22 mouse cellular contexts compared by ENCODE assay signal in the genomic region with DNA sequence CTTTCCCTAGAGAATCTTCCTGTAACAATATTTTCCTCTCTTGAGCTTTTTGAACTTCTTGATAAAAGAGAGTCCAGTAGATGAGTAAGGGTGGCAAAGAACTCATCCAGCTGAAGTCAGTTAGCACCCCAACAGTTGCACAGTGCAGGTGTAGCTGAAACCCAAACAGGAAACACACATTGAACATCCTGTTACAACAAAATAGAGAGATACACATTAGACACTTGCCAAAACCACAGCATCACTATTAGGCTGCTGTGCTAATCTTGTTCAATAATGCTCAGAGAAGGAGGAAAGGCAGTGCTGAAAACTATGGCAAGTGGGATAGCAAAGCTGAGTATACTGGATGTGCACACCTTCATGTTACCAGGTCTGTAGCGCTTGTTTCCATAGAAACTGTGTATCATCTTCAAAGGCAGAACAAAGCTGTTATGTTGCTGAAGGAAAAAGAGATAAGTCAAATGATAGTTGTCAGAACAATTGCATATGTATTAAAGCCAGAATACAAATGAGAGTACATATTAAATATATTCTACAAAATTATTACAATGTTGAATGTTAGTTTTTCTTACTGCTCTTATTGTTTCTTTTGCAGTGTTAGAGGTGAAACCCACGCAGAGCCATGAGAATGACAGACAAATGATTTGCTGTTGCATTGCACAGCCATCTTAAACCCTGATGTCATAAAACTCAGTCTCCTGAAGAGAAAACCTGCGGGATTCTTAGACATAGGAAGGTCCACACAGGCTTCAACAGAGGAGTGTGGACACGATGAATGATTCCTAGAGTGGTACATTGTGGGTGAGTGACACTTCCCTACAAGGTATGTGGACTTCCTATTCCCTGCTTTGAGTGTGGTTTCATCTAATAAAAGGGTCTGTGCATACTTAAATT. TPM values are rescaled to one million over a fixed set of nuclear protein-coding genes. Genes with fewer than 3 reads are reported as not detected.
DNase-seq lines count a peak whose midpoint lies in the region; ATAC-seq lines count a peak whose summit lies in the region.
"Had no signal": no experiment of that assay in that cellular context is flagged by ENCODE, and none has a peak within 500 bp of the region (broad histone marks: within the 10 kb centered on the region; RNA-seq: fewer than 3 reads in every experiment).

No protein-coding gene starts in this region.

- H3K4me1 ChIP-seq in midbrain, embryonic 11.5 days (ENCODE audit: control insufficient read depth, insufficient read depth, low read length): no peaks in the 10 kb centered on the region
- H3K4me1 ChIP-seq in midbrain, embryonic 13.5 days (replicated peaks): no peaks in the 10 kb centered on the region
- no peaks in the 10 kb centered on the region for H3K4me1 ChIP-seq in midbrain, embryonic 16.5 days (ENCODE audit: control insufficient read depth, insufficient read depth, low read length)
- no peaks in the 10 kb centered on the region for H3K4me1 ChIP-seq in neural tube, embryonic 15.5 days
- H3K4me1 ChIP-seq: heart, embryonic 15.5 days; neural tube, embryonic 12.5 days had no signal

- H3K4me3 ChIP-seq in midbrain, embryonic 11.5 days (ENCODE audit: low read depth, low read length): no peak overlapping the region
- H3K4me3 ChIP-seq in midbrain, embryonic 13.5 days (replicated peaks): no peak overlapping the region
- no peak overlapping the region for H3K4me3 ChIP-seq in midbrain, embryonic 16.5 days (ENCODE audit: low read depth, low read length)
- no peak overlapping the region for H3K4me3 ChIP-seq in neural tube, embryonic 15.5 days (replicated peaks)
- H3K4me3 ChIP-seq: heart, embryonic 15.5 days; neural tube, embryonic 12.5 days had no signal

- H3K27me3 ChIP-seq in midbrain, embryonic 11.5 days (ENCODE audit: control insufficient read depth, insufficient read depth, low read length): no peaks in the 10 kb centered on the region
- no peaks in the 10 kb centered on the region for H3K27me3 ChIP-seq in midbrain, embryonic 13.5 days
- no peaks in the 10 kb centered on the region for H3K27me3 ChIP-seq in midbrain, embryonic 16.5 days (ENCODE audit: control insufficient read depth, insufficient read depth, low read depth, low read length)
- H3K27me3 ChIP-seq in neural tube, embryonic 15.5 days (replicated peaks): no peaks in the 10 kb centered on the region
- H3K27me3 ChIP-seq: heart, embryonic 15.5 days; neural tube, embryonic 12.5 days had no signal

- H3K36me3 ChIP-seq in midbrain, embryonic 11.5 days (ENCODE audit: control insufficient read depth, insufficient read depth, low read length): no peaks in the 10 kb centered on the region
- H3K36me3 ChIP-seq in midbrain, embryonic 13.5 days: no peaks in the 10 kb centered on the region
- H3K36me3 ChIP-seq in midbrain, embryonic 16.5 days (ENCODE audit: control insufficient read depth, insufficient read depth, low read length): no peaks in the 10 kb centered on the region
- no peaks in the 10 kb centered on the region for H3K36me3 ChIP-seq in neural tube, embryonic 15.5 days
- H3K36me3 ChIP-seq: G1E; heart, embryonic 15.5 days; neural tube, embryonic 12.5 days had no signal

- H3K27ac ChIP-seq in midbrain, embryonic 11.5 days (ENCODE audit: low read depth, low read length): no peak overlapping the region
- no peak overlapping the region for H3K27ac ChIP-seq in midbrain, embryonic 13.5 days
- peak overlapping the region; percentile 48 for H3K27ac ChIP-seq in midbrain, embryonic 16.5 days (ENCODE audit: low read length)
- no peak overlapping the region for H3K27ac ChIP-seq in neural tube, embryonic 15.5 days (replicated peaks)
- H3K27ac ChIP-seq: heart, embryonic 15.5 days; kidney, postnatal 0 days; neural tube, embryonic 12.5 days had no signal

- DNase-seq in midbrain, embryonic 11.5 days (ENCODE audit: low spot score, missing footprints): peak; percentile 53
- peak; percentile 37 for DNase-seq in T-cell, adult 2 months (ENCODE audit: low spot score)
- peak; percentile 58 for DNase-seq in thymus, postnatal 25 days
- DNase-seq in left cerebral cortex, postnatal 36 days (ENCODE audit: low spot score in 2 of 2): no peak
- DNase-seq in urinary bladder, adult 18-20 months (ENCODE audit: low spot score in 2 of 2): no peak
- DNase-seq: adrenal gland, postnatal 36 days; cerebellum, adult 18-20 months; cerebellum, postnatal 25 days; gastrocnemius, postnatal 10 days; heart, adult 18-20 months; kidney, adult 18-20 months; liver; lung, adult 2 months; right cerebral cortex, adult 18-20 months had no signal

- no peak overlapping the region for H3K9ac ChIP-seq in midbrain, embryonic 11.5 days (ENCODE audit: low read length)
- no peak overlapping the region for H3K9ac ChIP-seq in midbrain, embryonic 13.5 days (replicated peaks)
- no peak overlapping the region for H3K9ac ChIP-seq in midbrain, embryonic 16.5 days (ENCODE audit: low read depth, low read length)
- H3K9ac ChIP-seq in neural tube, embryonic 15.5 days (replicated peaks): no peak overlapping the region
- H3K9ac ChIP-seq: heart, embryonic 15.5 days; neural tube, embryonic 12.5 days had no signal

- no peaks in the 10 kb centered on the region for H3K9me3 ChIP-seq in midbrain, embryonic 11.5 days (ENCODE audit: control insufficient read depth, low read length)
- H3K9me3 ChIP-seq in midbrain, embryonic 13.5 days: no peaks in the 10 kb centered on the region
- no peaks in the 10 kb centered on the region for H3K9me3 ChIP-seq in midbrain, embryonic 16.5 days (replicated peaks; ENCODE audit: control insufficient read depth, low read length, poor library complexity, severe bottlenecking)
- no peaks in the 10 kb centered on the region for H3K9me3 ChIP-seq in neural tube, embryonic 15.5 days (replicated peaks)
- H3K9me3 ChIP-seq: heart, embryonic 15.5 days; neural tube, embryonic 12.5 days had no signal

- intact Hi-C loops in left cerebral cortex, postnatal 36 days (cut with DNase I): no loop called here

- ATAC-seq in midbrain, embryonic 11.5 days (ENCODE audit: low FRiP score): no peak
- ATAC-seq in midbrain, embryonic 13.5 days: no peak
- peak; percentile 84 for ATAC-seq in midbrain, embryonic 16.5 days
- no peak for ATAC-seq in neural tube, embryonic 15.5 days (ENCODE audit: low FRiP score)
- ATAC-seq: hindbrain, embryonic 16.5 days had no signal

- WGBS in midbrain, embryonic 11.5 days: 89% methylated on average over 4 of the region's 4 CpGs
- 85% methylated on average over 4 of the region's 4 CpGs for WGBS in midbrain, embryonic 13.5 days
- 77% methylated on average over 4 of the region's 4 CpGs for WGBS in midbrain, embryonic 16.5 days
- WGBS in neural tube, embryonic 15.5 days: 84% methylated on average over 4 of the region's 4 CpGs

- no peak overlapping the region for H3K4me2 ChIP-seq in midbrain, embryonic 11.5 days
- no peak overlapping the region for H3K4me2 ChIP-seq in midbrain, embryonic 13.5 days (replicated peaks)
- no peak overlapping the region for H3K4me2 ChIP-seq in midbrain, embryonic 16.5 days (ENCODE audit: low read length)
- H3K4me2 ChIP-seq in neural tube, embryonic 15.5 days: no peak overlapping the region
- H3K4me2 ChIP-seq: heart, embryonic 15.5 days; neural tube, embryonic 12.5 days had no signal

RNA-seq across cellular contexts. Expression of a gene that starts 23.9 kb away (rescaled TPM):
- polyA plus RNA-seq in midbrain, embryonic 11.5 days (2014; fragmentation: Nextera tagmentation; extraction: Ambion mirVana): 8.6 and 10.0 TPM in 2 replicates
- 3.1 TPM in 2 replicates for polyA plus RNA-seq in midbrain, embryonic 13.5 days (2015; fragmentation: Nextera tagmentation; extraction: Ambion mirVana)
- polyA plus RNA-seq in midbrain, embryonic 16.5 days (2015; fragmentation: Nextera tagmentation; extraction: Ambion mirVana): 2.2 and 3.4 TPM in 2 replicates
- polyA plus RNA-seq in neural tube, embryonic 15.5 days (2015; fragmentation: Nextera tagmentation; extraction: Ambion mirVana): 2.8 and 10.3 TPM in 2 replicates
- 10 to 100 TPM; 10.4 to 15.1 TPM for total RNA-seq in left cerebral cortex, postnatal 36 days (2021)

Comparison
In these comparisons a context has a peak if more than half of its experiments do, and no peak if none do; other contexts are left out.
1. DNase-seq: peak in midbrain, embryonic 11.5 days (single experiment), T-cell, adult 2 months (single experiment) and thymus, postnatal 25 days (single experiment); none in left cerebral cortex, postnatal 36 days (0 of 2) and urinary bladder, adult 18-20 months (0 of 2).